Mouse (Mus musculus) hindbrain, embryonic 15.5 days (tissue): ENCODE measurements around the gene Cpd. TPM values are rescaled to one million over a fixed set of nuclear protein-coding genes. Genes with fewer than 3 reads are reported as not detected.

Source experiments
- ATAC-seq: fragments of 200-750 bp; cut with Nextera tagmentation; 2 replicates; pipeline ENCODE4 v1.8.0; 2017; ENCODE audit warnings: low read depth, moderate number of reproducible peaks, moderate TSS enrichment; ENCODE audit not compliant: low FRiP score
- H3K27ac ChIP-seq: fragments of 300-500 bp; sonication (generic); replicated peaks from 2 replicates; pipeline ENCODE4 v1.5.1; 2015; ENCODE audit warnings: mild to moderate bottlenecking, inconsistent platforms
- H3K27me3 ChIP-seq: fragments of 300-500 bp; sonication (generic); 2 replicates; pipeline ENCODE4 v1.6.1; 2015; ENCODE audit warnings: control low read depth, inconsistent platforms
- H3K36me3 ChIP-seq: fragments of 300-500 bp; sonication (generic); 2 replicates; pipeline ENCODE4 v1.6.1; 2015; ENCODE audit warnings: control low read depth, inconsistent platforms
- H3K4me1 ChIP-seq: fragments of 300-500 bp; sonication (generic); replicated peaks from 2 replicates; pipeline ENCODE4 v1.6.1; 2015; ENCODE audit warnings: control low read depth, inconsistent platforms
- H3K4me2 ChIP-seq: fragments of 300-500 bp; sonication (generic); 2 replicates; pipeline ENCODE4 v1.6.1; 2015; ENCODE audit warnings: moderate library complexity, mild to moderate bottlenecking, inconsistent platforms
- H3K4me3 ChIP-seq: fragments of 300-500 bp; sonication (generic); 2 replicates; pipeline ENCODE4 v1.5.1; 2015; ENCODE audit warnings: mild to moderate bottlenecking, inconsistent platforms
- H3K9ac ChIP-seq: fragments of 300-500 bp; sonication (generic); 2 replicates; pipeline ENCODE4 v1.6.1; 2015; ENCODE audit warnings: inconsistent platforms
- H3K9me3 ChIP-seq: fragments of 300-500 bp; sonication (generic); 2 replicates; pipeline ENCODE4 v1.6.1; 2016; ENCODE audit warnings: control low read depth, inconsistent platforms
- WGBS: fragments of 180-500 bp; shearing (Covaris S2); methylation state at CpG from one replicate; pipeline ENCODE4 v1.1.7; 2015; 5-methylcytosine and 5-hydroxymethylcytosine counted together
- polyA plus RNA-seq: library from polyadenylated mRNA; unstranded; fragments of >200 nt; fragmentation: Nextera tagmentation; extraction: Ambion mirVana; gene quantifications from 2 replicates; pipeline ENCODE4 v1.2.1, GENCODE M21; 2015

Cpd gene
- polyA plus RNA-seq, 1 experiment from 2014 or later, result 5.4 TPM

- peak within 1 kb of the TSS; percentile 87 for H3K9ac ChIP-seq
- H3K27me3 ChIP-seq, result no peaks in the 10 kb centered on the region; the same call in 1 of the 2 replicates
- peak; percentile 98 for ATAC-seq
- H3K4me3 ChIP-seq, result peak within 1 kb of the TSS; percentile 71
- peak within 1 kb of the TSS; percentile 87 for H3K27ac ChIP-seq
- H3K4me2 ChIP-seq, result peak within 1 kb of the TSS; percentile 65
- peaks cover 8% of the 10 kb centered on the region for H3K4me1 ChIP-seq
- H3K9me3 ChIP-seq, result no peaks in the 10 kb centered on the region
- peaks cover 24% of the 10 kb centered on the region for H3K36me3 ChIP-seq
- under 1% methylated on average over 28 of the region's 28 CpGs for WGBS
Measured at GRCm38 (mm10) chr11:76763053-76763740, 83.6 kb downstream of the Cpd start, which contains the start of gene Gosr1. Gene Gosr1 (minus strand): TSS chr11:76763579.

- H3K4me1 ChIP-seq, result no peaks in the 10 kb centered on the region
- H3K4me2 ChIP-seq, result no peak overlapping the region
- H3K27me3 ChIP-seq, result no peaks in the 10 kb centered on the region
- H3K9me3 ChIP-seq, result no peaks in the 10 kb centered on the region
- H3K9ac ChIP-seq, result no peak overlapping the region
- WGBS, result 94% methylated on average over 3 of the region's 3 CpGs
- ATAC-seq, result no peak
- H3K27ac ChIP-seq, result no peak overlapping the region
- H3K4me3 ChIP-seq, result no peak overlapping the region
- H3K36me3 ChIP-seq, result peaks cover 68% of the 10 kb centered on the region
Measured at GRCm38 (mm10) chr11:76752276-76752675, 94.5 kb downstream of the Cpd start.

- Histone ChIP-seq H3K4me3 (no peak overlapping the region), H3K27ac (no peak overlapping the region), H3K9ac (no peak overlapping the region), H3K4me2 (no peak overlapping the region), H3K9me3 (no peaks in the 10 kb centered on the region), H3K36me3 (peaks cover 76% of the 10 kb centered on the region), H3K4me1 (no peaks in the 10 kb centered on the region), H3K27me3 (no peaks in the 10 kb centered on the region)
- ATAC-seq, result no peak
- 93% methylated on average over 9 of the region's 9 CpGs for WGBS
Measured at GRCm38 (mm10) chr11:76748819-76749218, 98.0 kb downstream of the Cpd start.

GRCm38 (mm10) chr11:76745921-76746320 lies 100.9 kb downstream of the Cpd start:
- H3K36me3 ChIP-seq, result peaks cover 61% of the 10 kb centered on the region
- H3K27ac ChIP-seq, result no peak overlapping the region
- H3K4me1 ChIP-seq, result no peaks in the 10 kb centered on the region
- H3K4me2 ChIP-seq, result no peak overlapping the region
- WGBS, result 100% methylated on average over 1 of the region's 1 CpGs
- no peaks in the 10 kb centered on the region for H3K9me3 ChIP-seq
- H3K4me3 ChIP-seq, result no peak overlapping the region
- no peak for ATAC-seq
- no peaks in the 10 kb centered on the region for H3K27me3 ChIP-seq
- H3K9ac ChIP-seq, result no peak overlapping the region

GRCm38 (mm10) chr11:76744550-76744949 lies 102.3 kb downstream of the Cpd start:
- WGBS, result 70% methylated on average over 7 of the region's 7 CpGs

GRCm38 (mm10) chr11:76742511-76742910 lies 104.3 kb downstream of the Cpd start:
- no peaks in the 10 kb centered on the region for H3K9me3 ChIP-seq
- peaks cover 32% of the 10 kb centered on the region for H3K36me3 ChIP-seq
- WGBS, result 97% methylated on average over 7 of the region's 7 CpGs
- H3K4me3 ChIP-seq, result no peak overlapping the region
- no peak for ATAC-seq
- no peak overlapping the region for H3K4me2 ChIP-seq
- no peaks in the 10 kb centered on the region for H3K4me1 ChIP-seq
- no peak overlapping the region for H3K9ac ChIP-seq
- H3K27me3 ChIP-seq, result no peaks in the 10 kb centered on the region
- no peak overlapping the region for H3K27ac ChIP-seq

More at GRCm38 (mm10) chr11:76744550-76744949, 102.3 kb downstream of the Cpd start:
- no peaks in the 10 kb centered on the region for H3K9me3 ChIP-seq
- no peak overlapping the region for H3K27ac ChIP-seq
- no peaks in the 10 kb centered on the region for H3K4me1 ChIP-seq
- H3K27me3 ChIP-seq, result no peaks in the 10 kb centered on the region
- H3K4me3 ChIP-seq, result no peak overlapping the region
- no peak overlapping the region for H3K9ac ChIP-seq
- no peak overlapping the region for H3K4me2 ChIP-seq
- no peak for ATAC-seq
- H3K36me3 ChIP-seq, result peaks cover 49% of the 10 kb centered on the region

- 64% methylated on average over 6 of the region's 6 CpGs for WGBS
- H3K4me3 ChIP-seq, result no peak overlapping the region
- H3K27me3 ChIP-seq, result no peaks in the 10 kb centered on the region
- no peak overlapping the region for H3K4me2 ChIP-seq
- H3K36me3 ChIP-seq, result peaks cover 24% of the 10 kb centered on the region; the same call in 1 of the 2 replicates
- no peaks in the 10 kb centered on the region for H3K9me3 ChIP-seq
- H3K9ac ChIP-seq, result no peak overlapping the region
- H3K4me1 ChIP-seq, result 0 out of 2 replicates have a peak, but pooled peaks cover 3% of the 10 kb centered on the region
- no peak overlapping the region for H3K27ac ChIP-seq
- no peak for ATAC-seq
Measured at GRCm38 (mm10) chr11:76739125-76739524, 107.7 kb downstream of the Cpd start.

- 0 out of 2 replicates have a peak, but pooled peaks cover 3% of the 10 kb centered on the region for H3K4me1 ChIP-seq
- no peaks in the 10 kb centered on the region for H3K27me3 ChIP-seq
- no peak overlapping the region for H3K9ac ChIP-seq
- H3K27ac ChIP-seq, result no peak overlapping the region
- ATAC-seq, result no peak
- 70% methylated on average over 4 of the region's 4 CpGs for WGBS
- no peak overlapping the region for H3K4me2 ChIP-seq
- H3K9me3 ChIP-seq, result no peaks in the 10 kb centered on the region
- peaks cover 28% of the 10 kb centered on the region for H3K36me3 ChIP-seq
- H3K4me3 ChIP-seq, result no peak overlapping the region
Measured at GRCm38 (mm10) chr11:76735753-76736324, 111.0 kb downstream of the Cpd start.

GRCm38 (mm10) chr11:76734560-76734959 lies 112.3 kb downstream of the Cpd start:
- Histone ChIP-seq H3K27ac (no peak overlapping the region), H3K4me1 (0 out of 2 replicates have a peak, but pooled peaks cover 3% of the 10 kb centered on the region), H3K27me3 (no peaks in the 10 kb centered on the region), H3K9me3 (no peaks in the 10 kb centered on the region), H3K4me3 (no peak overlapping the region), H3K36me3 (peaks cover 33% of the 10 kb centered on the region), H3K9ac (no peak overlapping the region), H3K4me2 (no peak overlapping the region)
- no peak for ATAC-seq
- 37% methylated on average over 3 of the region's 3 CpGs for WGBS

- no peaks in the 10 kb centered on the region for H3K9me3 ChIP-seq
- ATAC-seq, result no peak
- 0 out of 2 replicates have a peak, but pooled peaks cover 3% of the 10 kb centered on the region for H3K4me1 ChIP-seq
- H3K4me2 ChIP-seq, result no peak overlapping the region
- H3K36me3 ChIP-seq, result peaks cover 37% of the 10 kb centered on the region
- no peak overlapping the region for H3K9ac ChIP-seq
- no peak overlapping the region for H3K27ac ChIP-seq
- WGBS, result 90% methylated on average over 3 of the region's 3 CpGs
- H3K27me3 ChIP-seq, result no peaks in the 10 kb centered on the region
- no peak overlapping the region for H3K4me3 ChIP-seq
Measured at GRCm38 (mm10) chr11:76730650-76731049, 116.2 kb downstream of the Cpd start.
